Mouse (Mus musculus): ENCODE results near the gene Fhl4. TPM values are rescaled to one million over a fixed set of nuclear protein-coding genes. Genes with fewer than 3 reads are reported as not detected.

The Fhl4 gene
- not detected for polyA plus RNA-seq (2015; fragmentation: Illumina TruSeq; extraction: RNeasy Lipid Tissue Mini Kit (QIAGEN cat#74804); ENCODE audit: insufficient read depth, low read depth, low replicate concordance)

DNA sequence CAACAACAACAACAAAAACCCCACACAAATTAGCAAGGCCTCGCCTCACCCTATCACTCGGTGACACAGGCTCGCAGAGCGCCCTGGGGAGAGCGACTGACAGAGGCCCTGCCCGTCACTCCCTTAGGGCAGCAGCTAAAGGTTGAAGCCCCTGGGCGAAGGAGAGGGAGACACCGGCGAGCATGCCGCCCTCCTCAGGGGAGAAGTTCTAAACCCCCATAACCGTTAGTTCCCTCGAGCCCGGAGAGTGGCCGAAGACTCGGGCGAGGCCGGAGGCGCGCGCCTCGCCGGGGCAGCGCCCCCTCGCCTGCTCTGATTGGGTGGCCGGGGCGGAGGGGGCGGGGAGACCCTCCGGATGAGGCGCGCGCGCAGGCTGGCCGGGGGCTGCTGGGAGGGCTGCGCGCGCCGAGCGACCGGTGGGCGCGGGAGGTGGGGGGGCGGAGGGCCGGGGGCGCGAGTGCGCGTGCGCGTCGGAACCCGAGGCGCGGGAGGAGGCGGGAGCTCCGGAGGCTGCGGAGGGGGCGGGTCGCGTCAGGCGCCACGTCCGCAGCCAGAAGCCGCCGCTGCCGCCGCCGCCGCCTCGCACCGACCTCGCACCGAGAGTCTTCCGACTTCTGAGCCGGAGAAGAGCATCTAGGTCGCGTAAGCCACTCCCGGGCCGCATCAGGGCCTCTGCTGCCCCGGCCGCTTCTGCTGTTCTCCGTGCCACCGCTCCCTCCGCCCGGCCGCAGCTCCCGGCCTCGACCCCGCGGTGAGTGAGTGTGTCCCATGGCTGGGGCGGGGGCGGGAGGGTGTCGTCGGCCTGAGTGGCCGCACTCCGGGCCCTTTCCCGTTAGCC lies at the start of gene Fhl4, which contains the start of gene Tmem263:
TSS of gene Fhl4 (minus strand) at position 249 of the 838 bp plus-strand sequence.
TSS of gene Tmem263 (plus strand) at position 381 of the 838 bp plus-strand sequence.

DNA sequence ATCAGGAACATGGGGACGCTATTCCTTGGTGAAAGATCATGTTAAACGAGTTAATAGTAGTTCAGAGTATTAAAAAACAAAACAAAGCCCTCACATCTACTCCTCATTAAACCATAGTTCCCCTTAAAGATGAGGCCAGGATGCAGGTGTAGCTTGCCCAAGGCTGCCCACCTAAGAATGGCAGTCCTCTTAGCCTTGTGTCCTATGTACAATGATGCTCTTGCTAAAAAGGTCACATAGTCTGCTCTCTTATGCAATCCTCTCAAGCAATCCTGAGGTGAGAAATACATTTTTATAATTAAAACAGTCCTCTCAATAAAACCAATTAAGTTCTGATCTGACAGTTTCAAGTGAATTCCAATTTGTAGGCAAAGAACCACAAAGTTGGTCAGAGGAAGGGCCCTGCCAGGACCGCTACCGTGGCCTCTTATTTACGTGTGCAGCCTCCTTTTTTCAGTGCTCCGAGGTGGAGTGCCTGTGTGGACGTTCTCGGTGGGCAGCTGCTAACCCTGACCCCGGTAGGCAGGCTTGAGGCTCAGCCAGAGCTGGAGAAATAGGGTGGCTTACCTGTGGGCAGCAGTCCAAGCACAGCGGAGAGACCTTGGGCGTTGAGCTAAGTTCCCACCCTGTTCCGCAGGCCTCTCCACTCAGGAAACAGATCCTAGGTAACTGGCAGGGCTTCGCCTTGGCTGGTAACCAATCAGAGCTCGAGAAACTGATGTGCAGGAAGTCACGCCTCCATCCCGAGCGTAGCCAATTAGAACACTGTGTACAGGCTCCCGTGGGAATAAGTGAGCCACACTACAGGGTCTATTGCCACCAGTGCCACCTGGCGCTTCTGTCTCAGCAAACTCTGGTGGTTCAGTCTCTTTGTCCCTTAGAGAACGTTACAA lies 25.3 kb upstream of the Fhl4 start, which contains the start of gene Mterf2:
TSS of gene Mterf2 (minus strand) at position 633 of the 893 bp plus-strand sequence.

Other genes starting within 250 kb of the Fhl4 start
- gene Ric8b, start 184.9 kb downstream of the Fhl4 start, polyA plus RNA-seq (2015; fragmentation: Illumina TruSeq; extraction: RNeasy Lipid Tissue Mini Kit (QIAGEN cat#74804); ENCODE audit: insufficient read depth, low read depth, low replicate concordance) = 3.5 TPM
- gene Tmem263, start 132 bp upstream of the Fhl4 start, polyA plus RNA-seq (2015; fragmentation: Illumina TruSeq; extraction: RNeasy Lipid Tissue Mini Kit (QIAGEN cat#74804); ENCODE audit: insufficient read depth, low read depth, low replicate concordance) = 7.6 TPM
- gene Mterf2, start 25.5 kb upstream of the Fhl4 start, polyA plus RNA-seq (2015; fragmentation: Illumina TruSeq; extraction: RNeasy Lipid Tissue Mini Kit (QIAGEN cat#74804); ENCODE audit: insufficient read depth, low read depth, low replicate concordance) = 1.2 TPM
- 2.4 TPM for gene Cry1, start 82.6 kb upstream of the Fhl4 start, polyA plus RNA-seq (2015; fragmentation: Illumina TruSeq; extraction: RNeasy Lipid Tissue Mini Kit (QIAGEN cat#74804); ENCODE audit: insufficient read depth, low read depth, low replicate concordance)